Mouse (Mus musculus) adrenal gland, postnatal 10 days (tissue): ENCODE measurements at regions not wholly inside any gene's neighbourhood (a gene's known extent, or its start where the extent isn't known, plus 50 kb on each side); places are given as distances from the start of the nearest gene placed in this dataset.

Experiments
- DNase-seq: peaks from one replicate; pipeline ENCODE4 v3.0.0; 2021; ENCODE audit warnings: mixed read lengths

GRCm38 (mm10) chr1:75833071-75833830 lies 287.2 kb downstream of the Slc4a3 start:
- DNase-seq, result no peak

GRCm38 (mm10) chr1:75834361-75834760 lies 288.3 kb downstream of the Slc4a3 start:
- no peak for DNase-seq

GRCm38 (mm10) chr1:75839551-75840223 lies 293.6 kb downstream of the Slc4a3 start:
- DNase-seq, result no peak

- DNase-seq, result no peak
Measured at GRCm38 (mm10) chr1:75842396-75842795, 296.3 kb downstream of the Slc4a3 start.

GRCm38 (mm10) chr1:75843326-75843725 lies 297.3 kb downstream of the Slc4a3 start:
- no peak for DNase-seq

- no peak for DNase-seq
Measured at GRCm38 (mm10) chr1:75844123-75844522, 298.1 kb downstream of the Slc4a3 start.

GRCm38 (mm10) chr1:75844529-75844928 lies 298.5 kb downstream of the Slc4a3 start:
- DNase-seq, result no peak

GRCm38 (mm10) chr1:75844981-75845380 lies 298.9 kb downstream of the Slc4a3 start:
- DNase-seq, result no peak

- DNase-seq, result no peak
Measured at GRCm38 (mm10) chr1:75845771-75846535, 299.9 kb downstream of the Slc4a3 start.

GRCm38 (mm10) chr1:75847681-75848080 lies 301.6 kb downstream of the Slc4a3 start:
- DNase-seq, result no peak

- DNase-seq, result no peak
Measured at GRCm38 (mm10) chr1:75848436-75848835, 302.4 kb downstream of the Slc4a3 start.

- DNase-seq, result no peak
Measured at GRCm38 (mm10) chr1:75850131-75850530, 304.1 kb downstream of the Slc4a3 start.

- no peak for DNase-seq
Measured at GRCm38 (mm10) chr1:75858551-75859255, 312.6 kb downstream of the Slc4a3 start.

GRCm38 (mm10) chr1:75862757-75863156 lies 316.7 kb downstream of the Slc4a3 start:
- no peak for DNase-seq

- DNase-seq, result no peak
Measured at GRCm38 (mm10) chr1:75866556-75866955, 320.5 kb downstream of the Slc4a3 start.

- no peak for DNase-seq
Measured at GRCm38 (mm10) chr1:75869414-75869813, 323.3 kb downstream of the Slc4a3 start.

- no peak for DNase-seq
Measured at GRCm38 (mm10) chr1:75869846-75870245, 323.8 kb downstream of the Slc4a3 start.

- DNase-seq, result no peak
Measured at GRCm38 (mm10) chr1:75873911-75874310, 327.8 kb downstream of the Slc4a3 start.

- no peak for DNase-seq
Measured at GRCm38 (mm10) chr1:75877209-75877608, 331.1 kb downstream of the Slc4a3 start.

- no peak for DNase-seq
Measured at GRCm38 (mm10) chr1:75885632-75886031, 339.6 kb downstream of the Slc4a3 start.

- DNase-seq, result no peak
Measured at GRCm38 (mm10) chr1:75888499-75889208, 342.6 kb downstream of the Slc4a3 start.
